Mouse (Mus musculus) lung, adult 18-20 months (tissue): ENCODE data around the gene Ipo8.

Experiments
- DNase-seq, 2 experiments: peaks; one replicate each; pipeline ENCODE4 v3.0.0; 2022; ENCODE audit warnings: mixed read lengths in 2 of 2

The Ipo8 gene

GRCm38 (mm10) chr6:148751400-148751799 lies 79.9 kb downstream of the Ipo8 start:
- no peak for DNase-seq

GRCm38 (mm10) chr6:148750183-148750582 lies 81.1 kb downstream of the Ipo8 start:
- DNase-seq, result no peak

GRCm38 (mm10) chr6:148740521-148741226 lies 90.6 kb downstream of the Ipo8 start:
- no peak for DNase-seq

GRCm38 (mm10) chr6:148736390-148736789 lies 94.9 kb downstream of the Ipo8 start:
- no peak for DNase-seq

- DNase-seq, result no peak
Measured at GRCm38 (mm10) chr6:148734012-148734411, 97.3 kb downstream of the Ipo8 start.

- DNase-seq, result no peak
Measured at GRCm38 (mm10) chr6:148732920-148733319, 98.3 kb downstream of the Ipo8 start.

- DNase-seq, result no peak
Measured at GRCm38 (mm10) chr6:148728571-148728970, 102.7 kb downstream of the Ipo8 start.

- no peak for DNase-seq
Measured at GRCm38 (mm10) chr6:148727871-148728524, 103.3 kb downstream of the Ipo8 start.

- no peak for DNase-seq
Measured at GRCm38 (mm10) chr6:148724453-148724852, 106.8 kb downstream of the Ipo8 start.
